Mouse (Mus musculus) liver, embryonic 13.5 days (tissue): Measurements from ENCODE around the gene Rab35. TPM values are rescaled to one million over a fixed set of nuclear protein-coding genes. Genes with fewer than 3 reads are reported as not detected.

ENCODE experiments used
- ATAC-seq: fragments of 200-750 bp; cut with Nextera tagmentation; 2 replicates; pipeline ENCODE4 v1.8.0; 2017; ENCODE audit warnings: low read depth, mild to moderate bottlenecking, moderate number of reproducible peaks, moderate library complexity
- DNase-seq: peaks from one replicate; pipeline ENCODE4 v3.0.0; 2022
- H3K27ac ChIP-seq: fragments of 300-500 bp; sonication (generic); 2 replicates; pipeline ENCODE4 v1.5.1; 2015; ENCODE audit warnings: moderate library complexity, mild to moderate bottlenecking, inconsistent platforms
- H3K27me3 ChIP-seq: fragments of 300-500 bp; sonication (generic); 2 replicates; pipeline ENCODE4 v1.6.1; 2015; ENCODE audit warnings: mild to moderate bottlenecking, inconsistent platforms
- H3K36me3 ChIP-seq: fragments of 300-500 bp; sonication (generic); 2 replicates; pipeline ENCODE4 v1.6.1; 2015; ENCODE audit warnings: mild to moderate bottlenecking, inconsistent platforms
- H3K4me1 ChIP-seq: fragments of 300-500 bp; sonication (generic); replicated peaks from 2 replicates; pipeline ENCODE4 v1.6.1; 2015; ENCODE audit warnings: inconsistent platforms
- H3K4me2 ChIP-seq: fragments of 300-500 bp; sonication (generic); 2 replicates; pipeline ENCODE4 v1.6.1; 2015; ENCODE audit warnings: inconsistent platforms, mild to moderate bottlenecking, moderate library complexity
- H3K4me3 ChIP-seq: fragments of 300-500 bp; sonication (generic); replicated peaks from 2 replicates; pipeline ENCODE4 v1.5.1; 2015; ENCODE audit warnings: mild to moderate bottlenecking, inconsistent platforms
- H3K9ac ChIP-seq: fragments of 300-500 bp; sonication (generic); 2 replicates; pipeline ENCODE4 v1.6.1; 2015; ENCODE audit warnings: mild to moderate bottlenecking, inconsistent platforms
- H3K9me3 ChIP-seq: fragments of 300-500 bp; sonication (generic); replicated peaks from 2 replicates; pipeline ENCODE4 v1.6.1; 2016; ENCODE audit warnings: inconsistent platforms
- WGBS: fragments of 180-500 bp; shearing (Covaris S2); methylation state at CpG from one replicate; pipeline ENCODE4 v1.1.7; 2015; ENCODE audit not compliant: insufficient replicate concordance; 5-methylcytosine and 5-hydroxymethylcytosine counted together
- polyA plus RNA-seq: library from polyadenylated mRNA; unstranded; fragments of >200 nt; fragmentation: Nextera tagmentation; extraction: Ambion mirVana; gene quantifications from 2 replicates; pipeline ENCODE4 v1.2.1, GENCODE M21; 2015

The Rab35 gene
- polyA plus RNA-seq, 1 experiment from 2014 or later = 16.7 TPM

- DNase-seq (no peak), ATAC-seq (no peak)
- Histone ChIP-seq H3K9me3 (0 out of 2 replicates have a peak, but pooled peaks cover 3% of the 10 kb centered on the region), H3K4me1 (no peaks in the 10 kb centered on the region), H3K27me3 (peaks cover 7% of the 10 kb centered on the region; the same call in 1 of the 2 replicates), H3K27ac (no peak overlapping the region), H3K9ac (no peak overlapping the region), H3K4me2 (no peak overlapping the region), H3K4me3 (no peak overlapping the region), H3K36me3 (no peaks in the 10 kb centered on the region)
- 28% methylated on average over 7 of the region's 7 CpGs for WGBS
These were observed 36.2 kb downstream of the Rab35 start for GRCm38 (mm10) chr5:115667894-115668293.

GRCm38 (mm10) chr5:115668986-115669385 lies 37.3 kb downstream of the Rab35 start:
- WGBS = 71% methylated on average over 12 of the region's 12 CpGs
- peaks cover 10% of the 10 kb centered on the region; the same call in 1 of the 2 replicates for H3K27me3 ChIP-seq
- ATAC-seq = no peak
- no peak overlapping the region for H3K4me2 ChIP-seq
- no peak overlapping the region for H3K9ac ChIP-seq
- no peak for DNase-seq
- H3K9me3 ChIP-seq = 0 out of 2 replicates have a peak, but pooled peaks cover 3% of the 10 kb centered on the region
- no peaks in the 10 kb centered on the region for H3K36me3 ChIP-seq
- no peaks in the 10 kb centered on the region for H3K4me1 ChIP-seq
- H3K4me3 ChIP-seq = no peak overlapping the region
- no peak overlapping the region for H3K27ac ChIP-seq

DNA sequence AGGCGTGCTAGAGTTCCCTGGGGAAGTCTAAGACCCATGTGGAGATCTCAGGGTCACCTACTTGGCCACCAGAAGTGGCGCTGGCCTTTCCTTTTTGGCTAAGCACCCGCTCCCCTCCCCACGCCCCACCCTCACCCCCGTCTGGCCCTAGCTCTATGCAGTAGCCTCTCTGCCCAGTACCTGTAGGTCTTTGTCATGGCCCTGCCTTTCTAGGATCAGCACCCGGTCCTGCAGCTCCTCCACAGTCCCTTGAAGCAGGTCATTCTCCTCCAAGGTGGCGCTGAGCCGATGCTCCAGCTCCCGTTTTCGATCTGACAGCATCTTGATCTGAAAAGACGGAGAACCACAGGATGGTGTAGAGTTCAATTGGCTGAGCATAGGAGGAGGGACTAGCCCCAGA lies 38.3 kb downstream of the Rab35 start:
- 70% methylated on average over 11 of the region's 11 CpGs for WGBS
- Histone ChIP-seq H3K27ac (no peak overlapping the region), H3K36me3 (no peaks in the 10 kb centered on the region), H3K9me3 (0 out of 2 replicates have a peak, but pooled peaks cover 3% of the 10 kb centered on the region), H3K4me1 (no peaks in the 10 kb centered on the region), H3K4me3 (no peak overlapping the region), H3K9ac (no peak overlapping the region), H3K4me2 (no peak overlapping the region), H3K27me3 (peaks cover 10% of the 10 kb centered on the region; the same call in 1 of the 2 replicates)
- DNase-seq = no peak
- ATAC-seq = no peak

DNA sequence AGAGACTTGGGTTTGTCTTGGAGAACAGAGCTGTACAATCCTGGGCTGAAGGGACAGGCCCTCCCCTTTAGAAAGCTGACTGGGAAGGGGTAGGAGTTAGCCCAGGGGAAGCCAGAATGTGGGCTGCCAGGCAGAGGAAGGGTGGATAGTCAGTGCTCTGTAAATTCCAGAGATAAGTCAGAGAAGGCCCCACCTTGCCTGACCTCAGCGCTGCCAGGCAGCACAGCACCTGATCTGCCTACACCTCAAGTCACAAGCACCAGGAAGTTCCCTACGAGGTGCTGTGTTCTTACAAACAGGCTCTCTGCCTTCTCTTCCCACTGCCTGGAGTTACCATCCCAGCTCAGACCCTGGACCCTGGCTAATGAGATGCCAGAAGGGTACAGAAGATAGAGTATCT lies 38.7 kb downstream of the Rab35 start:
- H3K27me3 ChIP-seq = peaks cover 10% of the 10 kb centered on the region; the same call in 1 of the 2 replicates
- WGBS = 46% methylated on average over 2 of the region's 2 CpGs
- no peaks in the 10 kb centered on the region for H3K4me1 ChIP-seq
- H3K4me2 ChIP-seq = no peak overlapping the region
- H3K9ac ChIP-seq = no peak overlapping the region
- H3K4me3 ChIP-seq = no peak overlapping the region
- H3K36me3 ChIP-seq = no peaks in the 10 kb centered on the region
- no peak overlapping the region for H3K27ac ChIP-seq
- no peak for ATAC-seq
- no peak for DNase-seq
- H3K9me3 ChIP-seq = 0 out of 2 replicates have a peak, but pooled peaks cover under 1% of the 10 kb centered on the region

GRCm38 (mm10) chr5:115671846-115672245 lies 40.1 kb downstream of the Rab35 start:
- Histone ChIP-seq H3K9me3 (no peaks in the 10 kb centered on the region), H3K4me2 (no peak overlapping the region), H3K4me3 (no peak overlapping the region), H3K36me3 (no peaks in the 10 kb centered on the region), H3K9ac (no peak overlapping the region), H3K27ac (no peak overlapping the region), H3K27me3 (peaks cover 10% of the 10 kb centered on the region; the same call in 1 of the 2 replicates), H3K4me1 (no peaks in the 10 kb centered on the region)
- DNase-seq (no peak), ATAC-seq (no peak)
- 69% methylated on average over 8 of the region's 8 CpGs for WGBS

DNA sequence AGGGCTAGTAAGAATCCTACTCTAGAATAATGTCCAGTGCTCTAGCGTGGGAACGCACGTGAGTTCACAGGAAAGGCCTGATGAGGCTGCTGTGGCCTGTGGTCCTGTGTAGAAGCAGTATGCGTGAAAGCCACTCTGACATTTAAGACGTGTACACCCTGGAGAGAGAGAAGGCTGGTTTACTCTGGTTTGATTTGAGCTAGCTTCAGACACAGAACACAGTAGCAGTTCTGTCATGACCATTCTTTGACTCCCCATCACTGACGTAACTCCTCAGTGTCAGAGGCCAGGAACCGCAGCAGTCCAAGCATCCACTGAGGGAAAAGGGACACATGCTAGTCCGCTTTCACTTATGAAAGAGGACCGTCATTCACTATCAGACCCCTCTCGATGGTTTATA lies 53.4 kb downstream of the Rab35 start:
- Histone ChIP-seq H3K27me3 (no peaks in the 10 kb centered on the region), H3K9me3 (no peaks in the 10 kb centered on the region), H3K4me3 (no peak overlapping the region), H3K9ac (no peak overlapping the region), H3K4me1 (no peaks in the 10 kb centered on the region), H3K36me3 (no peaks in the 10 kb centered on the region), H3K4me2 (no peak overlapping the region), H3K27ac (no peak overlapping the region)
- 71% methylated on average over 10 of the region's 10 CpGs for WGBS
- DNase-seq = no peak
- no peak for ATAC-seq

GRCm38 (mm10) chr5:115686716-115687115 lies 55.0 kb downstream of the Rab35 start:
- ATAC-seq (no peak), DNase-seq (no peak)
- H3K27ac ChIP-seq = no peak overlapping the region
- no peaks in the 10 kb centered on the region for H3K36me3 ChIP-seq
- H3K4me2 ChIP-seq = no peak overlapping the region
- H3K9ac ChIP-seq = no peak overlapping the region
- H3K4me3 ChIP-seq = no peak overlapping the region
- no peaks in the 10 kb centered on the region for H3K4me1 ChIP-seq
- WGBS = 55% methylated on average over 7 of the region's 7 CpGs
- H3K27me3 ChIP-seq = no peaks in the 10 kb centered on the region
- H3K9me3 ChIP-seq = no peaks in the 10 kb centered on the region

DNA sequence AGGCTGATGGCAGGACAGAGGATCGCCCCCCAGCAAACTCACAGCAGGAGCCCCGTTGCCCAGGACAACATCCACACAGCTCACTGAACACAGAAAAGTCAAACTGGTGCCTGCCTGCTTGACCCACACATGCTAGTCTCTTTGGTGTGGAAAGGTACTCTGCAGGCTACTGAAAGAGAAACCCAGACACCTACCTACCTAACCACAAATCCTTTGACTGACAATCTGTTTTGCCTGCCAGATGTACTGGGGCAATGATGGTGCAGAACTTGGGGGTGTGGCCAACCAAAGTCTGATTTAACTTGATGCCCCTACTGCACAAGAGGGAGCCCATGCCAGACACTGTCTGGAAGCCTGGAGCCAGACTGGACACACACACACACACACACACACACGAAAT lies 61.6 kb downstream of the Rab35 start:
- H3K9me3 ChIP-seq = no peaks in the 10 kb centered on the region
- H3K27me3 ChIP-seq = no peaks in the 10 kb centered on the region
- no peak overlapping the region for H3K4me3 ChIP-seq
- DNase-seq = no peak
- no peak overlapping the region for H3K9ac ChIP-seq
- WGBS = 58% methylated on average over 3 of the region's 3 CpGs
- ATAC-seq = no peak
- no peaks in the 10 kb centered on the region for H3K4me1 ChIP-seq
- H3K27ac ChIP-seq = no peak overlapping the region
- no peak overlapping the region for H3K4me2 ChIP-seq
- H3K36me3 ChIP-seq = no peaks in the 10 kb centered on the region

- H3K36me3 ChIP-seq = no peaks in the 10 kb centered on the region
These were observed 63.6 kb downstream of the Rab35 start for GRCm38 (mm10) chr5:115695191-115695770.

GRCm38 (mm10) chr5:115696811-115697210 lies 65.1 kb downstream of the Rab35 start:
- DNase-seq (no peak), ATAC-seq (no peak)
- H3K4me3 ChIP-seq = no peak overlapping the region
- WGBS = 70% methylated on average over 5 of the region's 5 CpGs
- no peak overlapping the region for H3K4me2 ChIP-seq
- no peaks in the 10 kb centered on the region for H3K9me3 ChIP-seq
- no peaks in the 10 kb centered on the region for H3K36me3 ChIP-seq
- no peaks in the 10 kb centered on the region for H3K27me3 ChIP-seq
- H3K9ac ChIP-seq = no peak overlapping the region
- H3K27ac ChIP-seq = no peak overlapping the region
- no peaks in the 10 kb centered on the region for H3K4me1 ChIP-seq

More at GRCm38 (mm10) chr5:115695191-115695770, 63.6 kb downstream of the Rab35 start:
- Histone ChIP-seq H3K4me3 (no peak overlapping the region), H3K27ac (no peak overlapping the region), H3K9ac (no peak overlapping the region), H3K4me2 (no peak overlapping the region), H3K4me1 (no peaks in the 10 kb centered on the region), H3K27me3 (no peaks in the 10 kb centered on the region), H3K9me3 (no peaks in the 10 kb centered on the region)
- WGBS = 54% methylated on average over 6 of the region's 6 CpGs
- ATAC-seq = no peak
- DNase-seq = no peak
